Mouse (Mus musculus): ENCODE measurements at regions not wholly inside any gene's neighbourhood (a gene's known extent, or its start where the extent isn't known, plus 50 kb on each side); places are given as distances from the start of the nearest gene placed in this dataset.
A peak's percentile ranks its signal among the peaks of the same experiment; 100 is the strongest.

GRCm38 (mm10) chr3:34232329-34233250, 151.5 kb upstream of the Dnajc19 start:
- DNase-seq (ENCODE audit: low spot score in 2 of 2) = no peak

- DNase-seq (ENCODE audit: low spot score in 2 of 2) = no peak
These were observed 150.6 kb upstream of the Dnajc19 start for GRCm38 (mm10) chr3:34231593-34232328.

- no peak for DNase-seq (ENCODE audit: low spot score in 2 of 2)
These were observed 141.2 kb upstream of the Dnajc19 start for GRCm38 (mm10) chr3:34222291-34222690.

GRCm38 (mm10) chr3:34219741-34220310, 138.7 kb upstream of the Dnajc19 start:
- no peak for DNase-seq (ENCODE audit: low spot score in 2 of 2)

- DNase-seq (ENCODE audit: low spot score in 2 of 2) = no peak
These were observed 138.0 kb upstream of the Dnajc19 start for GRCm38 (mm10) chr3:34219096-34219495.

GRCm38 (mm10) chr3:34217911-34218310, 136.8 kb upstream of the Dnajc19 start:
- DNase-seq (ENCODE audit: low spot score in 2 of 2) = no peak

- DNase-seq (ENCODE audit: low spot score in 2 of 2) = no peak
These were observed 133.1 kb upstream of the Dnajc19 start for GRCm38 (mm10) chr3:34214233-34214632.

GRCm38 (mm10) chr3:34206454-34206853, 125.3 kb upstream of the Dnajc19 start:
- DNase-seq (ENCODE audit: low spot score in 2 of 2) = no peak

GRCm38 (mm10) chr3:34198228-34198627, 117.1 kb upstream of the Dnajc19 start:
- DNase-seq (ENCODE audit: low spot score in 2 of 2) = no peak

- no peak for DNase-seq (ENCODE audit: low spot score in 2 of 2)
These were observed 116.0 kb upstream of the Dnajc19 start for GRCm38 (mm10) chr3:34197163-34197455.

- peak in 1 of 2 experiments; percentile 51 for DNase-seq (ENCODE audit: low spot score in 2 of 2)
These were observed 115.5 kb upstream of the Dnajc19 start for GRCm38 (mm10) chr3:34196451-34197162.

GRCm38 (mm10) chr3:34195729-34196450, 114.8 kb upstream of the Dnajc19 start:
- DNase-seq (ENCODE audit: low spot score in 2 of 2) = peak in 1 of 2 experiments; percentile 17

- DNase-seq (ENCODE audit: low spot score in 2 of 2) = no peak
These were observed 92.4 kb upstream of the Dnajc19 start for GRCm38 (mm10) chr3:34173416-34174097.

GRCm38 (mm10) chr3:34172899-34173298, 91.8 kb upstream of the Dnajc19 start:
- no peak for DNase-seq (ENCODE audit: low spot score in 2 of 2)

GRCm38 (mm10) chr3:34171893-34172292, 90.8 kb upstream of the Dnajc19 start:
- DNase-seq (ENCODE audit: low spot score in 2 of 2) = no peak

- peak in 1 of 2 experiments; percentile 25 for DNase-seq (ENCODE audit: low spot score in 2 of 2)
These were observed 87.0 kb upstream of the Dnajc19 start for GRCm38 (mm10) chr3:34168087-34168486.

- no peak for DNase-seq (ENCODE audit: low spot score in 2 of 2)
These were observed 68.9 kb upstream of the Dnajc19 start for GRCm38 (mm10) chr3:34150036-34150435.

- no peak for DNase-seq (ENCODE audit: low spot score in 2 of 2)
These were observed 62.5 kb upstream of the Dnajc19 start for GRCm38 (mm10) chr3:34143652-34144051.

- no peak for DNase-seq (ENCODE audit: low spot score in 2 of 2)
These were observed 58.1 kb upstream of the Dnajc19 start for GRCm38 (mm10) chr3:34139227-34139626.

GRCm38 (mm10) chr3:34137984-34138383, 56.9 kb upstream of the Dnajc19 start:
- DNase-seq (ENCODE audit: low spot score in 2 of 2) = no peak

GRCm38 (mm10) chr3:34136385-34136784, 55.3 kb upstream of the Dnajc19 start:
- no peak for DNase-seq (ENCODE audit: low spot score in 2 of 2)

Measured in urinary bladder, postnatal 4 days (tissue).